Mouse (Mus musculus): ENCODE data around the gene Dhtkd1. TPM values are rescaled to one million over a fixed set of nuclear protein-coding genes. Genes with fewer than 3 reads are reported as not detected.
A peak's percentile ranks its signal among the peaks of the same experiment; 100 is the strongest.

The Dhtkd1 gene
- polyA plus RNA-seq, 1 experiment, result 0.11 TPM

DNA sequence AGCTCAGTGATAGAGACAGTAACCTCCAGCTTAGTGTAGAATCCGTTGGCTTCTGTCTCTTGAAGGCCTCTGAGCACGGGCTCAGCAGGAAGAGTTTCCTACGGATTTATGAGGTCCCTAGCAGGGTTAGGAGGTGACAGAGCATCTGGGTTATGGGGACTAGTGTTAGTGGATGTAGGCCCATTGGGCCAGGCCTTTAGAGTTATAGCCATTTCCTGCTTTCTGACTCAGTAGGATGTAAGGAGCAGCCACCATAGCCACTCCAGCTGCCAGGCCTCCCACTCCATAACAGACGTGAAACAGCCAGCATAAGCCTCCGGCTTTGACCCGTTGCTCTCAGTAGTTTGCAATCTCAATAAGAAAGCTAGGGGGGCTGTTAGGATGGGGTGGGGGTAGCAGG is 6.5 kb downstream of the Dhtkd1 start:
- no peak for DNase-seq (ENCODE audit: low read depth, low spot score)
- 76% methylated on average over 6 of the region's 6 CpGs for WGBS

DNA sequence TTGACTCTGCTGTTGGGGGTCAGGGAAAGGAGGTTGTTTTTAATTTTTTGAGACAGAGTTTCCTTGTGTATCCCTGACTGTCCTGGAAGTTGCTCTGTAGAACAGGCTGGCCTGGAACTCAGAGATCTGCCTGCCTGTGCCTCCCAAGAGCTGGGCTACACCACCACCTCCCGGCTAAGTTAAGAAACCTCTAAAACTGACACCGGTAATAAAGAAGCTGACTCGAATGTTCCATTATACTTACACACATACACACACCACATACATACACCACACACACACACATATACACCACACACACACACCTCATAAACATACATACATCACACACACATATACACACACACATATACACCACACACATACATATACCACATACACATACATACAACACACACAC is 7.7 kb downstream of the Dhtkd1 start:
- 88% methylated on average over 3 of the region's 3 CpGs for whole genome bisulfite sequencing

DNA sequence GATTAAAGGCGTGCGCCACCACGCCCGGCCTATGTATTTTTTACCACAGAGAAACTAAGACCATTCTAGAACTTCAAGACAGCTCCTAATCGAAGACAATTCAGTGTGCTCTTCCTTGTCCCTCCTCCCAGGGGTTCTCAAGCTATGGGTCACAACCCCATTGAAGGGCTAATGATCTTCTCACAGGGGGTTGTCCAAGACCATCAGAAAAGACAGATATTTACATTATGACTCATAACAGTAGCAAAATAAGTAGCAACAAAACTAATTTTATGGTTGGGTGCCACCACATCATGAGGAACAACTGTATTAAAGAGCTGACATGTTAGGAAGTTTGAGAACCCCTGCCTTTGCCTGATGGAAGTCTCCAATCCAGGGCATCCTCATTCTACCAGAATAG is 10.7 kb downstream of the Dhtkd1 start:
- DNase-seq (ENCODE audit: low read depth, low spot score), result no peak
- 93% methylated on average over 5 of the region's 5 CpGs for WGBS

More for the DNA sequence above, 7.7 kb downstream of the Dhtkd1 start:
- no peak for DNase-seq (ENCODE audit: low read depth, low spot score)

DNA sequence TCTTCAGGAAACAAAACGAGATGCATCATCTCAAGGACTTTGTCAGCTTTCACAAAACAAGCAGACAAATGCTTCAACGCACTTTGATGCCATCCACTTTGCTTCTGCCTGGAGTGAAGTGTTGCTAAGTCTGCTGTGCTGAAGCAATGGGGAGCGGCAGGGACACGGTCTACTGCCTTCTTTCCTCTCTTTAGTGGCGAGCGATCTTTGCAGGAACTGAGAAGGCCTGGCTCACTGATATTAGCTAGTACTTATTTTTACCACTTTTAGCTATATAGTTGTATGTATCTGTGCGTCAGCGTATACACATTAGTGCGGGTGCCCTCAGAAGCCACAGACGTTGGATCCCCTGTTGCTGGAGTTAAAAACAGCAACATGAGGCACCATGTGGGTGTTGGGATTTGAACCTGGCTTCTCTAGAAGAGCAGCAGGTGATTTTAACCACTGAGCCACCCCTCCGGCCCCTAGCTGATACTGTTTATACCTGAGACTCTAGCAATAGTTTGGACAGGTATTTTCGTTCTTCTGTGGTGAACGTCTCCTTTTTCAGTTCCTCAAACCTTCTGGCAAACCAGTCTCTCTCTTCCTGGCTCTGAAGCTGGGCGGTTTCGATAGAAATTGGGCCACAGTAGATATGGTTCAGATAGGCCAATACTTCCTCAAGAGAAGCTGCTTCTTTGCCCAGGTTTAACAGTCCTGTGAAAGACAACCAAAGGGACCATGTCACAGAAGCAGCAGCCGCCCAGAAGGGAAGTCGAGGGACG is 12.1 kb downstream of the Dhtkd1 start:
- no peak for DNase-seq (ENCODE audit: low read depth, low spot score)
- WGBS, result 79% methylated on average over 18 of the region's 18 CpGs

DNA sequence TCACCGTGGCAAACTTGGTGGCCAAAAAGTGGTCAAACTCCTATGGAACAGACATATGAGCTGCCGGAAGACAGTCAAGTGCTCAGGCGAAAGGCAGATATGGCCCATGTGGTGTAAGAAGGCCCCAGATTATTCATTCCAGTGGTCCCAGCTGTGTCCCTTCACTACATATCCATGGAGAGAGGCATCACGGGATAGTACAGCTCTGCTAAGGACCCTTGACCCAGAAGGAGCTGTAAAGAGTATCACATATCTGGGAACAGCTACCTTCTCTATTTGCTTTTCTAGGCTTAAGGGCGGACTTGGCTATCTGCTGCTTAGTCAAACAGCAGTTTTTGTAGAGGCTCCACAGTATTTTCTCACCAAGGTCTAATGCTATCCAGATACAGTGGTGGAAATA is 12.8 kb downstream of the Dhtkd1 start:
- 71% methylated on average over 5 of the region's 5 CpGs for WGBS
- DNase-seq (ENCODE audit: low read depth, low spot score), result no peak

DNA sequence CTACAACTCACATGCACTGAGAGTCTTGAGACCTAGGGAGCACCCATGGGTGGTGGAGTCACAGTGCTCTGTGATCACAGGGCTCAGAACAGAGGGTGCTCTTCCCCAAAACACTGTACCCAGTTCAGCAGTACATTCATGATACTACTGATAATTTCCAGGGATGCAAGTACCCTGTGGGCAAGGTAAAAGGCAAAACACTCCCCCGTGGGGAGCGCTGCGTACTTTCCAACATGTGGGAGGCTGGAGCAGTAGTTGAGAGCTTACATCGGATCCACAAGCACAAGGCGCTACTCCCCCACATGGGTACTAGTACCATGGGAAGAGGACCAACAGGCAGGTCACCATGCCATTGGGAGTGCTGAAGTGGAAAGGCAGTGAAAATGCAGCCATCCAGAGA is 15.1 kb downstream of the Dhtkd1 start:
- 96% methylated on average over 5 of the region's 5 CpGs for WGBS
- DNase-seq (ENCODE audit: low read depth, low spot score), result no peak

DNA sequence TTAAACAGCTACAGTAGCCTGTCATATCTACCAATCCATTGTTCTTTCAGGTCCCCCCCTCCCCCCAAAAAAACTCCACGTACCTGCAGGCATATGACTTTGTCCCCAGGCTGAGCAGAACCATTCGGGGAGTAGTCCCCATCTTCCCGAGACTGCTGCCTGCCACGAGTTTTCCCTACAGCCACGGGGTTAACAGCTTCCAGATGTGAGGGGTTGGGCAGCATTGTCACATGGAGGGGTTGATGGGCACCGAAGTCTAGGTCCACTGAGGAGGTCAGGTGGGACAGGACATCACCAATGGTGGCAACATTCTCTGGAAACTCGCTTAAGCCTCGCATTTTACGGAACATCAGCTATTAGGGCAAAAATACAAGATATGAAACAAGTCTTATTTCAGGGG is 18.8 kb downstream of the Dhtkd1 start:
- no peak for DNase-seq (ENCODE audit: low read depth, low spot score)
- 81% methylated on average over 9 of the region's 9 CpGs for WGBS

DNA sequence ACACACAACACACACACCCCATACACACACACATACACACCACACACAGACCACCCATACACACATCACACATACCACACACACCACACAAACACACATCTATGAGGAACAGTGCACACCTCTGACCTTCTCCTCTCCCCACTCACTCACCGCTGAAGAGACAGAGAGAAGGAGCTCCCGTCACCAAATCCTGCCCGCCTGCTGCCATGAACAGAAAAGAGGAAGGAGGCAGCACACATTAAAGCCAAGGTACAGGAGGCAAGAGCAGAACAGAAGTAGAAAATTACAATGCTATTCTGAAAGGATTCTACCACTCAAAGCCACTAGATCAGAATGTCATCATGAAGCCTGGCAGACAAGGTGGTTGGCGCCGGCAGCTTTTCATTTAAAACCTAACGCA is 19.8 kb downstream of the Dhtkd1 start:
- DNase-seq (ENCODE audit: low read depth, low spot score), result no peak
- 95% methylated on average over 6 of the region's 6 CpGs for WGBS

DNA sequence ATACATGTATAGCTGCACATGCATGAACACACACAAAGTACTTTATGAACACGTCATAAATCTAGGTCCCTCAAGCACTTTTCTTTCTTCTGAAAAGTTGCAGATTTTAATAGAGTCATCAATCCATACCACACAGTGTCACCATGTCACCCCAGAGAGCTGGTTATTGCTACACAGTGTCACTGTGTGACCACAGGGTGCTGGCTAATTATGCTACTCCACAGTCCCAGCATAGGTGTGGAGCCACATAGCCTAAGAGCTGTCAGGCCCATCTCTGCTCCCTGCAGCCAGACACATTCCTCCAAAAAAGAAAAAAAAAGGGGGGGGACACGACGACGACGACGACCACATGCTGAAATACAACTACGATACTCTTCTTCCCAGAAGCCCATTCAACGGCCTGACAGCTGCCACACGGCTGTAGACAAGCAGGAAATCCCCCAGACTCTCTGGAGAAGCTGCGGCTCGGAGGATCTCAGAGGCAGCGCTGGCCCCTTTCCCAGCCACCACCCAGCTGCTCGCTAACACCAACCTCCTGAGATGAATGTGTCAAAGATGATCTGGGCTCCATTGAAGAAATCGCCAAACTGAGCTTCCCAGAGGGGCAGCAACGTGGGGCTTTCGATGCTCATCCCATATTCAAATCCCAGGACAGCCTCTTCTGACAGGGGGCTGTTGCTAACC is 31.2 kb downstream of the Dhtkd1 start:
- WGBS, result 72% methylated on average over 16 of the region's 16 CpGs

DNA sequence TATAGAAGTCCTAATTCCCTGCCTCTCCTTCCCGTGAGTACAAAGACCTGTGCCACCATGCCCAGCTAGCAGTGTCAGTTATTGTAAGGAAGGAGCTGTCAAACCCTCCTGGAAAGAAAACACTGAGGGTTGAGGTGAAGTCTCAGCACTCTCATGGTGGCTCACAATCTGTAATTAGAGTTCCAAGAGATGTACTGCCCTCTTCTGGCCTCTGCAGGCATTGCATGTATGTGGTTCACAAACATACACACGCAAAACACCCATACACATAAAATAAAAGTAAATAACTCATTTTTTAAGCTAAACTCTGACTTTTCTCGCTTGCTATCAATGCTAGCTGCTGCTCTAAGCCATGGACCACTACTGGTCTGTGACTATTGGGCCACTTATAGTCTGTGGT is 36.0 kb downstream of the Dhtkd1 start:
- DNase-seq (ENCODE audit: low read depth, low spot score), result peak; percentile 16
- WGBS, result 64% methylated on average over 3 of the region's 3 CpGs

More for the DNA sequence above, 31.2 kb downstream of the Dhtkd1 start:
- no peak for DNase-seq (ENCODE audit: low read depth, low spot score)

DNA sequence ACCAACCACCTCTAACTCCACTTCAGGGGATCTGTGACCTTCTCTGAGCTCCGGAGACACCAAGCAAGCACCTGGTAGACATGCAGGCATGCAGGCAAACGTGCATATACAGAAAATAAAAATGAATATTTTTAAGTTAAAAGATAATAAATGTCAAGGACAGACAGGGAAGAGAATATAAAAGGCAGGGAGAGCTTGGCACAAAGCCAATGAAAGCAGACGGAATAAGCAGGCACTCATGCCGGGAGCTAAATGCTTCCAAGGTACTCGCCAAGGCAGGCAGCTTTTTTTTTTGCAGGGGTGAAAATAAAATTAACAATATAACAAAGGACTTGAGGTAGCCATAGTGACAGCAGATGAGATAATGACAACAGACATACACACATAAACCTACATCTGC is 36.5 kb downstream of the Dhtkd1 start:
- no peak for DNase-seq (ENCODE audit: low read depth, low spot score)
- 21% methylated on average over 5 of the region's 5 CpGs for WGBS

DNA sequence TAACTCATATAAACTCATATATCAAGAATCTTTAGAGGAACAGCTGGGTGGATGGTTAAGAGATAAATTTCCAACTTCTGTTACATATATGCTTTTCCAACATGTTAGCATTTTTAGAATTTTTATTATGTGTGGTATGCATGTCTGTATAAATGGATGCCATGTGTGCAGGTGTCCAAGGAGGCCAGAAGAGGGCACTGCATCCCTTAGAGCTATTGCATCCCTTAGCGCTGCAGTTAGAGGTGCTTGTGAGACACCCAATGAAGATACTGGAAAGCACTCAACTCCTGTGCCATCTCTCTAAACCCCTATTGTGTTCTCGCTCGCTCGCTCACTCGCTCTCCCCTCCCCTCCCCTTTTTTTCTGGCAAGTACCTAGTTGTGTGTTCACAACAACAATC is 42.4 kb downstream of the Dhtkd1 start:
- no peak for DNase-seq (ENCODE audit: low read depth, low spot score)
- WGBS, result 74% methylated on average over 5 of the region's 5 CpGs

DNA sequence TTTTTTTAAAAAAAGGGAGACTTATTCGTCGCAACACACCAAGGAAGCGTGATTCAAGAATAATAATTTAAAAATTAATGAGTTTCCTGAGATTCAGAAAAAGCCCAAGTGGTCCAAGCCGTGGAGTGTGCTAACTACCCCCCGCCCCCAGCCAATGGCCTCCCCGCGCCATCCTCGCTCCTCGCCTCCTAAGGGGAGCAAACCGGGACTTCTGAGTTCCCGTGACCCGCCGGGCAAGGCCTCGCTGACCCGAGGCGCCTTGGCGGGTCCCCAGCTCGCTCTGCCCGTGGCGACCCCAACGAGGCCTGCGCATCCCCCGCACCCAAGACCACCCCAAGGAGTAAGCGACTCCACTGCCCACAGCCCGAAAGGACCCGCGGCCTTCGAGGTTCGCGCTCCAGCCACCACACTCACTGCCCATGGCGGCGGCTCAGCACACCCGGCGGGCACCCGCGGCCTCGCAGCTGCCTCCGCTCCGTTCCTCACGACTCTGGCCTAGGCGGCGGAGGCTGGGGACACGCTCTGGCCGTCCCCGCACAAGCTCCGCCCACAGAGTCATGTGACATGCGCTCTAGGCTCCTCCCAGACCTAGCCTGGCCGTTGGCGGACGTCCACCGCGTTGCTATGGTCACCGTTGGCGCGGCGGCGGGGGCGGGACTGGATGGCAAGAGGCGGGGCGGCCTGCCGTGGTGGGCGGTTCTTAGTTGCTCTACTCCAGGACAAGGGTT is 47.6 kb downstream of the Dhtkd1 start, which contains the start of gene Sec61a2:
TSS of gene Sec61a2 (minus strand) at position 590 of the 728 bp plus-strand sequence.
- under 1% methylated on average over 62 of the region's 62 CpGs for WGBS
- DNase-seq (ENCODE audit: low read depth, low spot score), result peak; percentile 83

DNA sequence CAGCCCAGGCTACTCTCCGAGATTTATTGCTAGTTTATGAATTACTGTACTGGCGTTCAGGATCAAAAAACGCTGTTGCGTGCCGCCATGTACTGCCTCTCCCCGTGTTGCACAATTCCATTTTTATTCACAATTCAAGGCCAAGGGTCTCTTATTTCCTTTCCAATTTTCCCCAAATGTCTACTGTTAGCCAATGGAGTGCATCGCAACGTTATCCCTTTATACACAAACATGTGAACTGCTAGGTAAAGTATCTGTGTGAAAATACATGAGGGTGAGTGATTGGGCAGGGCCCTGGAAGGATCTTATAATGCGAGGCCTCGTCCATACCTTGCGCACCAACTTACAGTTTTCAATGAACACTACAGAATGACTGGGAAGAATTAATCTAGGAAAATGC is 48.3 kb downstream of the Dhtkd1 start:
- peak; percentile 38 for DNase-seq (ENCODE audit: low read depth, low spot score)
- 8% methylated on average over 11 of the region's 11 CpGs for WGBS

DNA sequence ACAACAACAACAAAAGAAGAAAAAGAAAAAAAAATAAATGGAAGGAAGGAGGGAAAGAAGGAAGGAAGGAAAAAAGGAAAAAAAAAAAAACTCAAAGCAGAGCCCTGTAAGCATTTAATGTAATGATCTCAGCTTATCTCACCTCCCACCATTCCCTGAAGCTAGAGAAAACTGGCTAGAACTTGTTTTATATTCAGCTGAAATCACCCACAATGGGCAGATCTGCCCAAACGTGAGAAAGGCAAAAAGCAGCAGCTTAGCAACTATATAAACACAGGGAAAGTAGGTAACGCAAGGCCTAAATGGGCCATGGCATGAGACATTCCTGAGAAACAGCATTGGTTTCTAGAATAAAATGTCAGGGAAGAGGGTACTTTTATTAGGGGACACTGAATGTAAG is 53.2 kb downstream of the Dhtkd1 start:
- 60% methylated on average over 2 of the region's 2 CpGs for WGBS
- no peak for DNase-seq (ENCODE audit: low read depth, low spot score)

DNA sequence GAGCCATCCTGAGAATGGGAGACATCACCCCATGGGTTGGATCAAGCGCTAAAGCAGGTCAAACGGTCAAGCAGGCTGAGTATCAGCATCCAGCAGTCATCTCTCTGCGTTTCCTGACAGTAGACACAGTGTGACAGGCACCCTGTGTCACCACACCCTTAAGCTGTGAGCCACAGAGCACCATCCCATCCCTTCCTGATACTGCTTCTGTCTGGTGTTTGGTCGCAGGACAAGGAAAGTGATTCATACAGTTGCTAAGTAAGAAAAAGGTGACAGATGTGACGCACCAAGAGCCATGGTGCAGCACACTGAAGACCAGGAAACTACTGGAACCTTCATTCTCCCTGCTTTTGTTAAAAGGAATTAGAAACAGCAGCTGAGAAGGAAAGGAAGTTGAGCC is 53.7 kb downstream of the Dhtkd1 start:
- WGBS, result 75% methylated on average over 5 of the region's 5 CpGs
- no peak for DNase-seq (ENCODE audit: low read depth, low spot score)

DNA sequence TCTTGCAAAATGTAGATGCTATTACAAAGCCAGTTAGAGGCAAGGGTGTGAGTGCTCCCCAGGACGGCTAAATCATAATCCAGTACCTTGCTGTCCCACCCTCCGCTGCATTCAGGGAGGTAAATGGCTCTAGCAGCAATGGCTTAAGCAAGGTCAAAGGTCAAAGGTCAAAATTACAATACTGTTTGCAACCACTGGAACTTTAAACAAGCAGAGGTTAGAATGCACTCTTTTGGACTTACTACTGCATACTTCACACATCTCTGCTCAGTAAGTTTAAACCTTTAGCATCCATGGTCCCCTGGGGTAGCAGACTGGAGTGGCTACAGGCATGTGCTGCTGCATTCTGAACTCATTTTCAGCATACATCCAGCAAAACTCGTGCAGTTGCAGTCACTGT is 65.1 kb downstream of the Dhtkd1 start:
- DNase-seq (ENCODE audit: low read depth, low spot score), result no peak
- 35% methylated on average over 3 of the region's 3 CpGs for WGBS

DNA sequence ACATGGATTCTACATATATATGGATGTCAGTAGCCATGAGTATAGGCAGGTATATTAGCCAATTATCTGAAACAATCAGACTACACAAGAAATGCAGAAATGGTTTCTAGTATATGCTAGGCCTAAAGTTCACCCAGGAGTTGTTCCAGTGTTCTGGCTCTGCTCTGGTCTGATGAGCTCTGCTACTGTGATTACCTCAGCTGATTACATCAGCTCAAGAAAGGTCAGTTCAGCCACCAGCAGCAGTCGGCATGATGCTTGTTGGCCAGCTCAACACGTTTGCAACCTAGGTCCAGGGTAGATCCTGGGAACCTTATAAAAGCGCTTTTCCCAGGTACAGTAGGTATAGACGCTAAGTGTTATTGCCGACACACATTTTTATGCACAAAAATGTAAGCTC is 72.8 kb downstream of the Dhtkd1 start:
- 87% methylated on average over 5 of the region's 5 CpGs for WGBS
- DNase-seq (ENCODE audit: low read depth, low spot score), result no peak

DNA sequence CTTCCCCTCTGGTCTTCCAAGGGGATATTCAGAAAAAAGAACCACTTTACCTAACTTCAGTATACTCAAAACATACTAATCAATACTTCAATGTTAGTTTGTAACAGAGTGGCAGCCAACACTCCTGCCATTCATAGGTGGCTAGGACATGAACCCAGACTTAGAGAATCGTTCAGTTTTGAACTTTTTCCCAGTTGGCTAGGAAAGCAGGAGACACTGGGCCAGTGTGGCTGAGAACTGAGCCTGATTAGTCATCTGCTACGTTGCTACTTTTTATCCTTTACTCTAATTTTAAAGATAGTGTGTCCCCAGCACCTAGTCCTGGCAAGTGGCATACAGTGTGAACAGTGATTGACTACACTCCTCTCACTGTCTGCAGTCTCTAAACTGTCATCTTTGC is 74.9 kb downstream of the Dhtkd1 start:
- WGBS, result 53% methylated on average over 2 of the region's 2 CpGs
- no peak for DNase-seq (ENCODE audit: low read depth, low spot score)

DNA sequence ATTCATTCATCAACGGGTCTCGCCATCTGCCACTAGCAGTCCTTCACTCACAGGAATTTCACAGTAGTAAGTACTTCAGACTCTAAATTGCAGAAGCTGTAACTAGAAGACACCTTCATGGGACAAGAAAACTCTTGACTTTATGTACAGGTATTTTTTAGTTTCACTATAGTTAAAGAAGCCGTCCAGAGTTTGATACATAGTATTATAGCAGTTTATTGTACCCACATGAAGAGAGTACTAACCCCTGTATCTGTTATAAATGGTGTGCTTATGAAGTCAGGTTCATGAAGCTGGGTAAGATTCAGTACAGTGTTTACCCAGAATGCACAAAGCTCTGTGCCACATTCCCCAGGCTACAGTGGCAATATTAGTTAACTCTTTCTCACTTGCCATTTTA is 79.8 kb downstream of the Dhtkd1 start, which contains the start of gene Gm13199:
TSS of gene Gm13199 (minus strand) at position 101 of the 400 bp plus-strand sequence.
- DNase-seq (ENCODE audit: low read depth, low spot score), result no peak
- 93% methylated on average over 3 of the region's 3 CpGs for WGBS

DNA sequence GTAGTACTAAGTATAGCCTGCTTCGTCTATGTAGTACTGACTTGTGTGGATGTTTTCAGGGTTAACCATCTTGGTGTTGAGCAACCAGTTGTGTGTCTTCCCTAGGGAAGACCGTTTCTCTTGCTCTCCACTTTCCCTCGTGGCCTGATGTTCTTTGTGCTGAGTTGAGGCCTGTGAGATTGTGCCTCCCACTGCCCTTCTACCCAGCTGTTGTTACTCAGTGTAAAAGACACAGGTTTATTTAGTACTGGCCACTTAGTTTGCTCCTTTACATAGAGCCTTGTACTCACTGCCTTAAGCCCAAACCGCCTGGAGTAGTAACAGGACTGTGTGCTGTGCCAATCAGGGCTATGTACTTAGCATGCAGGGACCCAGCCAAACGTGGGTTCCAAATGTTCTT is 90.7 kb downstream of the Dhtkd1 start:
- 59% methylated on average over 5 of the region's 5 CpGs for WGBS
- DNase-seq (ENCODE audit: low read depth, low spot score), result no peak

Data from large intestine, adult 2 months (tissue).